Mouse (Mus musculus) right cerebral cortex, postnatal 14 days (tissue): ENCODE results near the gene Top3a.
A peak's percentile ranks its signal among the peaks of the same experiment; 100 is the strongest.

ENCODE experiments used
- DNase-seq: peaks from one replicate; pipeline ENCODE4 v3.0.0; 2022

Gene Top3a

DNA sequence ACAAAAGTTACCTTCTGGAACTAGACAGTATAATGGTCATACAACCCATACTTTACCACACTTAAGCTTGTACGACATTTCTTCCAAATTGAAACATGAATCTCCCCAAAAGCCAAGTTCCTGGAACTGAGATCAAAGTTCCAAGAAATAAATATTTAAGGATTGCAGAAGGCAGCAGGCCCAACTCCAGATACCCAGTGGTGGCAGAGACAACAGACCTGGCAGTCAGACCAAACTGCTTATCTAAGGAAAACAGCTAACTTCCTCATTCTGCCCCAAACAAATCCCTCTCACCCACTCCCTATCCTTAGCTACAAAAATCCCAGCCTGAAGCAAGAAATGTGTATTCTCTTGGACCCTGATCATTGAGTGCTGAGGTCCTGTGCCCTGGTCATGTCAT is 2.3 kb downstream of the Top3a start:
- DNase-seq, result no peak

DNA sequence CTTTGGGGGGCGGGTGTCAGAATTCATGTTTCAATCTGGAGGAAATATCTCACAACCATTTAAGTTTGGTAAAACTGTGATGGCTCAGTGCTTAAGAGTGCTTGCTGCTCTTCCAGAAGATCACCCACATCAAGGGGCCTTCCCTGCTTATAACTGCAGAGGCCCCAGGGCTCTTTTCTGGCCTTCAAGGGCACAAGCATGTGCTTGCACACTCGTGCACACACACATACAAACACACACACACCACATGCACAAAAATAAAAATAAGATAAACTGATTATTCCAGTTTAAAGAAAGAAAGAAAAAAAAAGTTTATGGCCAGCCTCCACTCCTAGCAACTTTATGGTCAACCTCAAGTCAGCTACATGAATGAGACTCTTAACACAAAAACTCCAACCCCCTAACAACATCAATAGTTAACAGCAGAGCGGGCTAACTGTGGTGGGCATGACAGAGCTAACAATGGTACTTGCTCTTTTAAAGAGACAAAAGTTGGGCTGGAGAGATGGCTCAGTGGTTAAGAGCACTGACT is 2.9 kb downstream of the Top3a start:
- DNase-seq, result no peak

GRCm38 (mm10) chr11:60772161-60772560 is 5.0 kb downstream of the Top3a start:
- DNase-seq, result no peak

GRCm38 (mm10) chr11:60770776-60771175 is 6.4 kb downstream of the Top3a start:
- no peak for DNase-seq

DNA sequence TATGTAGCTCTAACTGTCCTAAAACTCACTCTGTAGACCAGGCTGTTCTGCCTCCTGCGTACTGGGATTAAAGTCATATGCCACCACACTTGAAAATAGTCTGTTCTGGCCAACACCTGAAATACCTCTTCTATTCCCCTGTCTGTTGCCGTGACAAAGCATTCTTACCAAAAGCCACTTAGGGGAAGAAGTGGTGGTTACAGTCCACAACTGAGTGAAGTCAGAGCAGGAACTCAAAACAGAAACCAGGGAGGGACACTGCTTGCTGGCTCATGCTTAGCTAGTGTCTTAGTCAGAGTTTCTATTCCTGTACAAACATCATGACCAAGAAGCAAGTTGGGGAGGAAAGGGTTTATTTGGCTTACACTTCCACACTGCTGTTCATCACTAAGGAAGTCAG is 7.8 kb downstream of the Top3a start:
- DNase-seq, result no peak

GRCm38 (mm10) chr11:60766969-60767368 is 10.2 kb downstream of the Top3a start:
- no peak for DNase-seq

DNA sequence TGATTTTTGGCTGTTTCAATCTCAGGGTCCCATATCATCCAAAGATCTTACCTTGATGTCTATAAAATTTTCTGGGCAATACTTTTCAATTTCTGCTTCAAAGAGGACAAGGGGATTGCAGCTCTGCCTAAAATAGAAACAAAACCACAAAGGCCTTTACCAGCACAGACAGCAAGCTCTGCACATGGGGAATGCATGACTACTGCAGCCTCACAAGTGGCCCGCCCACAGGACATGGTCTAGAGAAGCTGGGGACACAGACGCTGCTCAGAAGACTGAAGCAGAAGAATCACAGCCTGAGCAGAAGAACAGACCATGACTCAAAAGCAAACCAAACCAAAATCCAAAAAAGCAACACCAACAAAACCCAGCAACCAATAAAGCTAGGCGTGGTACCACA is 15.5 kb downstream of the Top3a start:
- DNase-seq, result no peak

DNA sequence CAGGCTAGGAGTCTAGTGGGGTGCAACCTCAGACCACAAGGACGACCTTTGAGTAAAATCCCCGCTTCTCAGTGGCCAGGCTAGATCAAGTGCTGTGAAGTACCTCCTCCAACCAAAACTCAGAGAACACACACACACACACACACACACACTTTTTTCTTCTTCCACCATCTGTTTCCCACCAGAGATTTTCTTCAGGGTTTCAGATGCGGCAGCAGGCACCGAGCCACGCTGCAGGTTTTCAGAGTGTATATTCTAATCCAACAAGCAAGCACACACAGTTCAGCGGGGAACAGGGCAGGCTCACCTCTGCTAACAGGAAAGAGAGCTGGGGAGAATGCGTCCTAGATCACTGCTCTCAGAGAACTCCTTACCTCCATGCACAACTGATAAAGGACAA is 21.6 kb downstream of the Top3a start:
- DNase-seq, result peak; percentile 23

- no peak for DNase-seq
Observed at GRCm38 (mm10) chr11:60740321-60740720, 36.8 kb downstream of the Top3a start.

DNA sequence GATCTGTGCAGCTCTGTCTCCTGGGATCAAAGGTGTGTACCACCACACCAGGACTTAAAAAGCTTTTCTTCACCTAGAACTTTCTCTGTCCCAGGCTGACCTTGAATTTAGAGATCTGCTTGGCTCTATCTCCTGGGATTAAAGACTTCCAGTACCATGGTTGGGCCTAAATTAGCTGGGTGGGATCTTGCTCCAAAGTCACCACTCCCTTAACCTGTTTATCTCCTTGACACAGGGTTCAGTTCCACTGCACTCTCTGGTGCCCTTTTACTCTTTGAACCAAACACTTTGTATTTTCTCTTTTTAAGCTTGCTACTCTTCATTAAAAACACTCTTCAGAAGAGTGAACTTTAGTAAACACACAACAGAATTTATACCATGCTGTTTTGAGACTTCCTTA is 39.7 kb downstream of the Top3a start:
- DNase-seq, result no peak

DNA sequence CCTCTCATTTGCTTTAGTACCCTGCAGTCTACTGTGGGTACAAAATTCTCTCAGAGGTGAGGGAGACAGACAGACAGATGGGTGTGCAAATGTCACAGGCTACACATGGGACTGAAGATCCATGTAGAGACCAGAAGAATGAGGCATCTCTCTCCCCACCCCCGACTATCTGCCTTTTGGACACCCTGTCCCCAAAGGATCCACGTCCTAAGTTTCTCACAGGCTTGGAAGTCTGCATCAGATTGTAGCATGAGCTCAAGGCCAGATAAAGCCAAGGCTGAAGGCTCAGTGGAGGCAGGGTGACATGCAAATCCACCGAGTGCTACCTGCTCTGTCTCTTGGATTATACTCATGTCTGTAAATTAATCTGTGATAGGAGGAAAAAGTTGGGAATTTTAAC is 40.7 kb downstream of the Top3a start:
- no peak for DNase-seq

DNA sequence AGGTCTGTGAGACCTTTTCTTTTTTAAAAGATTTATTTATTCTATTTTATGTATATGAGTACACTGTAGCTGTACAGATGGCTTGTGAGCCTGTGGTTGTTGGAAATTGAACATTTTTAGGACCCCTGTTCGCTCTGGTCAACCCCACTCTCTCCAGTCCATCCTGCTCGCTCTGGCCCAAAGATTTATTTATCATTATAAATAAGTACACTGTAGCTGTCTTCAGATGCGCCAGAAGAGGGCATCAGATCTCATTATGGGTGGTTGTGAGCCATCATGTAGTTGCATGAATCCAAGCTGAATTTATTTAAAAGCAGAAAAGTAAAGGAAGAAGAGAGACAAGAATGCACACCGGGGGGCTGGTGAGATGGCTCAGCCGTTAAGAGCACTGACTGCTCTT is 42.0 kb downstream of the Top3a start:
- DNase-seq, result no peak

- DNase-seq, result no peak
Observed at GRCm38 (mm10) chr11:60734206-60734605, 43.0 kb downstream of the Top3a start.

DNA sequence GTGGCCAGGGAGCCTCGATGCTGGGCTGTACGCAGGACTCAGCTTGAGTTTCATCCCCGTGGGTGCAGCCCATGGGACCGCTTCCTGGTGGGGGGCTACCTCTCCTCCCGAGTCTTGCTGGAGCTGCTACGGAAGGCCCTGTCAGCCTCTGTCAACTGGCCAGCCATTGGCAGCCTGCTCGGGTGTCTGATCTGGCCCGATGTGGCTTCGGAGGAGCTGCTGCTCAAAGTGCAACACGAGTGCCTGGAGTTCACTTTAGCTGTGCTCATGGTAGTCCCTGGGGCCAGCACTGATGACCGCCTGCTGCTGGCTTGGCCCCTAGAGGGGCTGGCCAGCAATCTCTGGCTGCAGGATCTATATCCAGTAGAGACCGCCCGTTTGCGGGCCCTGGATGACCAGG is 45.9 kb downstream of the Top3a start:
- DNase-seq, result no peak

DNA sequence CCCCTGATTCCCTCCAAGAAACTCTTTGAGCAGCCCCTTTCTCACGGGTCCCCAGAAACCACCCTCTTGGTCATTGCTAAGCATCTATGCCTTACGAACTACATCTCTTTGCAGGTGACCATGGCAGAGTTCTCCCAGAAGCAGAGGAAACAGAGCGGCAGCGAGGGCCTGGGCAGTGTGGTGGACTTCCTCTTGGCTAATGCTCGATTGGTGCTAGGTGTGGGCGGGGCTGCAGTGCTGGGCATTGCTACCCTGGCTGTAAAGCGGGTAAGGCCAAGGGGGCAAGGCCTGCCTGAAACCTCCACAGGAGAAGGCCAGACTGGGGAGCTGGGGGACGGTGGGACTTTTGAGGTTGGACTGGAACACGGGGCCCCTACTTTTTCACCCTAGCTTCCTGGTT is 47.0 kb downstream of the Top3a start:
- no peak for DNase-seq

GRCm38 (mm10) chr11:60729217-60729641 is 47.9 kb downstream of the Top3a start:
- DNase-seq, result no peak

GRCm38 (mm10) chr11:60728260-60728761 is 48.9 kb downstream of the Top3a start, which contains the start of gene Mief2:
Gene Mief2 (plus strand): TSS chr11:60728398.
- peak; percentile 96 for DNase-seq

DNA sequence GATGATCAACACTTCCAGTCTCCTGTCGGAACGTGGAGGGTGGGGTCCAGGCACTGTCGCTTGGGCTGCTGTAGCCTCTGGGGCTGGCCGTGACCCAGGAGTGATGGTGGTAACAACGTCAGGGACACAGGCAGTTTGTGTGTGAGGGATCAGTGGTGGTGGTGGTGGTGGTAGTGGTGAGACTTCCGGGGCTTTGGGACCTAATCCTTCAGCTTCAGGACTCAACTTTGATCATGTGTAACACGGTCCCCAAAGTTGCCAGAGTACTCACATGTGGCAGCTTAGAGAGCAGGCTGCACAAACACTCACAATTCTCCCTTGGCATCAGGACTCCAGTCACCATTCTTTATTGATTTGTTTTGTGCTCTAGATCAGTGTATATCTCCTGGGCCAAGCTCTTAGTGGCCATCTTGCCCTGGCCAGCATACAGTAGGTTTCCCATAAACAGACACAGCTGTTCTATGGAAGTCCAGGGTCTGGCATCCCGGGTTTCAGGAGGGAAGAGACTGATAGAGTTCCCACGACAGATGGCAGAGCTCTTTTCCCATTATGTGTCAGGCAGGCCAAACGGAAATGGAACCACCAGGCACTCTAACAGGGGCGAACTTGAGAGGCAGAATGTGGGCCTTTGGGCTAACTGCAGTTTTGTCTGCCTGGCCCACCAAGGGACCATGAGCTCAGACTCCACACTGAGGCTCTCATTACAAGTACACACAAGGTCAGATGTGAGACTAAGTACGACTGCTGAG is 49.6 kb downstream of the Top3a start:
- DNase-seq, result no peak

DNA sequence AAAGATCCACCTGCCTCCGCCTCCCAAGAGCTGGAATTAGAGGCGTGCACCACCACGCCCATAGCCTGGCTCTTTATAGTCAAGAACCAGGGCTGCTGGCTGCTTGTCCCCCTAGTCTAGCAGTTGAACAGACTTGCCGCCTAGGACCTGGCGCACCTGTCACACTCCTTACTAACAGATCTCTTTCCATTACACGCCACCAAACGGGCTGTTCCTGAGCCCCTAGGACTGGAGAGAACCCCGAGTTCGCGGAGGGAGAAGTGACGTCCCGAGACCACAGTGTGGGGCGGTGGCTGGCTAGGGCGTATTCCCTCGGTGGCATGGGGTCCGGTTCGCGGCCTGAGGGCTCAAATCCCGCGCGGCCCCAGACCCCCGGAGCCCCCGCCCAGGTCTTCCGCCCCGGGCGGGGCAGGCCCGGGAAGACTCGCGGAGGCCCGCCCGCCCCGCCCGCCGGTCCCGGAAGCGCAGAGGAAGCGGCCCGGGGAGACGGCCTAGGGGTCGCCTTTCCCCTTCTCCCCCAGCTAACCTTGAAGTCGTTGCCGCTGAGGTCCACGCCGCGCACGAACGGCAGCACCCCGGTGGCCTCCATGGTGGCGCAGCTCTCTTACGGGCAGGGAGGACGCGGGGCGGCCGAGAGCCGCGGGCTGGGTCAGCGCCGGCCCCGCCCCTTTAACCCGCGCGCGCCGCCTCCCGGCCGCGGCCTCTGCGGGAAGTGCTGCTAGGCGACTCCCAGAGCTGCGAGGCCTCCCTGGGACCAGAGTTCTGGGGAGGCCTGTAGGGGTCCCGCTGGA is 50.4 kb downstream of the Top3a start, which contains the start of gene Flii:
Gene Flii, minus strand, starts transcription at position 663 of the 791 bp plus-strand sequence.
- peak; percentile 78 for DNase-seq

DNA sequence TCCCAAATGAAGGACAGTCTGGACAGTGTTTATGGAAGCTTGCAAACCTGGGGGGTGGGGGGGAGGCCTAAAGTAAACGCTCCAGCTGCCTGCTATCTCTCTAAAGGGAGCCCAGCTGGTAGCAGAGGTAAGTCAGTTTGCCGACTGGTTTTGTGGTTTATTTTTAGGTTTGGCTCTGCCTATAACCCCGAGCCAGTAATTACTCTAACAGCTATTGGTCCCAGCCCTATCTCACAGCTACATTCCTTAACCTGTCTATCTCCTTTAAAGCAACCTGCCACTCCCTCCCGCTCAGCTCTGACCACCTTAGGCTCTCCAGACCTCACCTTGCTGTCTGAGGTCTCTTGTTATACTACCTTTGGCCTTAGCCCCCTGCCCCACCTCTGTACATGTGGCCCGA is 57.9 kb downstream of the Top3a start:
- DNase-seq, result no peak

- DNase-seq, result no peak
Observed at GRCm38 (mm10) chr11:60715833-60716232, 61.3 kb downstream of the Top3a start.

DNA sequence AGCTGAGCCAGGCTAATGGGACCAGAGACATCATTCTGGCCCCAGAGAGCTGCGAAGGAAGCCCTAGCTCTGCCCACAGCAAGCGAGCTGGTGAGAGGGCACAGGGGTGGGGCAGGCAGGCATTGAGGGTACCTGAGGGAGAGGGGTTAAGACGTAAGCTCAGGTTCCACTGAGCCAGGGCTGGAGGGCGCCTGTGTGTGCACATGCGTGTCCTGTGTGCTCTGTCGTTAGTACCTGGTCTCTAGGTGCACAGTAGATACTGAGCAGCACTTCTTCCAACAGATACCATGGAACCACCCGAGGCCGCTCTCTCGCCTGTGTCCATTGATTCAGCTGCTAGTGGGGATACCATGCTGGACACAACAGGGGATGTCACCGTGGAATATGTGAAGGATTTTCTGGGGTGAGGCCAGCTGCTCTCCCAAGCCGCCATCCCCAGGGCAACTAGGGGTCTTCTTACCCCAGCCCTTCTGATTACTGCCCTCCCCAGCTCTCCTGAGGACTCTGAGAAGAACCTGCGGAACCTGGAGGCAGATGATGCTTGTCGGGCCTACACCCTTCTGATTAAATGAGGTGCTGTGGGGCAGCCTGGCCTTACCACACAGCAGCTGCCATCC is 64.4 kb downstream of the Top3a start:
- DNase-seq, result no peak

GRCm38 (mm10) chr11:60712040-60712439 is 65.1 kb downstream of the Top3a start:
- DNase-seq, result no peak
